15 mouse cellular contexts compared by ENCODE assay signal in the genomic region with DNA sequence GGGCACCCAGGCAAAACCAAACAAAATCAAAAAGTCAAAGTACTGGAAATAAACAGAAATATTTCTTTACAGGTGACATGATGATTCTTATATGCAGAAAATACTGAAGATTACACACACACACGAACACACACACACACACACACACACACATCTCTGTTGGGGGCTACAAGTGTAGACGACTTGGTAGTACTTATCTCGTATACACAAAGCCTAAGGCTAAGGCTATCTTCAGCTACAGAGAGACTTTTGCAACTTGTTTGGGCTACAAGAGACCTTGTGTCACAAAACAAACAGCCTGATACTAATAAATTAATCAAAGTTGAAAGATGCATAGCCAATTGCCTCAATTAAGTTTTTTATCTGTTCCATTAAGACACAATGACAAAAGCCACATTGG.
"Had no signal": no experiment of that assay in that cellular context is flagged by ENCODE, and none has a peak within 500 bp of the region (broad histone marks: within the 10 kb centered on the region; RNA-seq: fewer than 3 reads in every experiment).

No protein-coding gene starts in this region.

- H3K9me3 ChIP-seq: neural tube, embryonic 15.5 days; stomach, embryonic 15.5 days had no signal

- H3K4me1 ChIP-seq: neural tube, embryonic 15.5 days; stomach, embryonic 15.5 days had no signal

- H3K4me3 ChIP-seq: neural tube, embryonic 15.5 days; stomach, embryonic 15.5 days had no signal

- H3K36me3 ChIP-seq: neural tube, embryonic 15.5 days; stomach, embryonic 15.5 days had no signal

- H3K9ac ChIP-seq: neural tube, embryonic 15.5 days; stomach, embryonic 15.5 days had no signal

- H3K27ac ChIP-seq: neural tube, embryonic 15.5 days; stomach, embryonic 15.5 days; stomach, postnatal 0 days had no signal

- H3K27me3 ChIP-seq: neural tube, embryonic 15.5 days; stomach, embryonic 15.5 days had no signal

- DNase-seq: retina, postnatal 1 day; right cerebral cortex, adult 18-20 months; right cerebral cortex, postnatal 14 days; right cerebral cortex, postnatal 25 days; right cerebral cortex, postnatal 4 days; spleen, adult 18-20 months; thymus, adult 18-20 months; thymus, adult 2 months; thymus, postnatal 14 days; thymus, postnatal 25 days; thymus, postnatal 36 days; thymus, postnatal 4 days had no signal

- H3K4me2 ChIP-seq: neural tube, embryonic 15.5 days; stomach, embryonic 15.5 days had no signal
